In the genomic region with DNA sequence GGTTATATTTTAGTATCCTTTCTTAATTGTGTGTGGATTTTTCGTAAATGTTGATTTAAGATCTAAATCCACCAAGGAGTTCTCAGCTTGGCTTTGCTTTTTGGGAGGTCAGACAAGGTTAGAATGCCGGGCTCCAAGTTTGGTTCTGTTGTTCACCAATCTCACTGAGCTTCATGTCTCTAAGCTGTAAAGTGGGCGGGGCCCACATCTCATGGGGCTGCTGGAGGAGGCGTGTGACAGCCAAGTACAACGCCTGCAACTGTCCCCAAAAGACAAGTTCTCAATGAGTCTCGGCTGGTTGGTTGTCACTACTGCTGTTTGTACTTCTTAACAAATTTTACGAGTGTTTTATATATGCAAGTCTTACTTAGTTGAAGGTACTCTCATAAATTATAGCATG, we compare ENCODE assay signal across 21 mouse cellular contexts.
DNase-seq lines count a peak whose midpoint lies in the region; ATAC-seq and TF ChIP-seq lines count a peak whose summit lies in the region.
"Had no signal": no experiment of that assay in that cellular context is flagged by ENCODE, and none has a peak within 500 bp of the region (broad histone marks: within the 10 kb centered on the region; RNA-seq: fewer than 3 reads in every experiment).

No protein-coding gene starts in this region.

- 74% methylated on average over 7 of the region's 7 CpGs for WGBS in heart, embryonic 12.5 days
- whole genome bisulfite sequencing in kidney, postnatal 0 days: 49% methylated on average over 7 of the region's 7 CpGs

- ATAC-seq in heart, embryonic 12.5 days (ENCODE audit: insufficient number of reproducible peaks, low FRiP score): no peak
- no peak for ATAC-seq in kidney, postnatal 0 days (replicated peaks; ENCODE audit: low FRiP score, low read depth)
- ATAC-seq: forebrain, embryonic 14.5 days; hindbrain, embryonic 16.5 days; inflammation-experienced regulatory T-cells, adult 6 months; intestine, postnatal 0 days had no signal

- no peak overlapping the region for H3K9ac ChIP-seq in heart, embryonic 12.5 days
- no peak overlapping the region for H3K9ac ChIP-seq in kidney, postnatal 0 days (ENCODE audit: low read depth, low read length)
- H3K9ac ChIP-seq: embryonic facial prominence, embryonic 15.5 days; hindbrain, embryonic 12.5 days had no signal

- TF ChIP-seq CTCF in kidney, postnatal 0 days (IDR thresholded peaks at IDR 0.05; ENCODE audit: low read depth): no peak

- H3K36me3 ChIP-seq in heart, embryonic 12.5 days: no peaks in the 10 kb centered on the region
- no peaks in the 10 kb centered on the region for H3K36me3 ChIP-seq in kidney, postnatal 0 days (ENCODE audit: insufficient read depth, low read length)
- H3K36me3 ChIP-seq: embryonic facial prominence, embryonic 15.5 days; forebrain, embryonic 10.5 days; hindbrain, embryonic 12.5 days had no signal

- no peaks in the 10 kb centered on the region for H3K9me3 ChIP-seq in heart, embryonic 12.5 days (replicated peaks)
- H3K9me3 ChIP-seq in kidney, postnatal 0 days (replicated peaks; ENCODE audit: low read length): no peaks in the 10 kb centered on the region
- H3K9me3 ChIP-seq: embryonic facial prominence, embryonic 15.5 days; forebrain, embryonic 10.5 days; hindbrain, embryonic 12.5 days had no signal

- no peaks in the 10 kb centered on the region for H3K27me3 ChIP-seq in heart, embryonic 12.5 days (replicated peaks)
- H3K27me3 ChIP-seq in kidney, postnatal 0 days (ENCODE audit: insufficient read depth, low read length): no peaks in the 10 kb centered on the region
- H3K27me3 ChIP-seq: embryonic facial prominence, embryonic 15.5 days; hindbrain, embryonic 12.5 days had no signal

- H3K4me3 ChIP-seq in heart, embryonic 12.5 days: no peak overlapping the region
- H3K4me3 ChIP-seq in kidney, postnatal 0 days (replicated peaks; ENCODE audit: low read depth, low read length): no peak overlapping the region
- H3K4me3 ChIP-seq: embryonic facial prominence, embryonic 15.5 days; erythroblast, embryonic 14.5 days; forebrain, embryonic 10.5 days; hindbrain, embryonic 12.5 days had no signal

- DNase-seq in adrenal gland, postnatal 14 days: peak; percentile 10
- DNase-seq in adrenal gland, adult 8-10 months: no peak
- peak; percentile 8 to 16 for DNase-seq in heart, adult 18-20 months
- DNase-seq in kidney, postnatal 0 days (ENCODE audit: low spot score): peak; percentile 2
- DNase-seq in kidney, postnatal 36 days: no peak
- DNase-seq in MN1 (ENCODE audit: low spot score): peak; percentile 46
- DNase-seq in urinary bladder, adult 18-20 months (ENCODE audit: low spot score in 2 of 2): no peak
- DNase-seq: adrenal gland, postnatal 25 days; cerebellum, adult 2 months; cerebellum, postnatal 10 days; heart, postnatal 4 days; kidney, adult 9 months had no signal

- no peak overlapping the region for H3K27ac ChIP-seq in heart, embryonic 12.5 days (ENCODE audit: poor library complexity, severe bottlenecking)
- no peak overlapping the region for H3K27ac ChIP-seq in kidney, postnatal 0 days
- H3K27ac ChIP-seq: embryonic facial prominence, embryonic 15.5 days; forebrain, embryonic 10.5 days had no signal

- peaks cover 6% of the 10 kb centered on the region for H3K4me1 ChIP-seq in heart, embryonic 12.5 days (replicated peaks)
- H3K4me1 ChIP-seq in kidney, postnatal 0 days (replicated peaks; ENCODE audit: insufficient read depth, low read length): no peaks in the 10 kb centered on the region
- H3K4me1 ChIP-seq: embryonic facial prominence, embryonic 15.5 days had no signal

- H3K4me2 ChIP-seq in heart, embryonic 12.5 days: no peak overlapping the region
- H3K4me2 ChIP-seq in kidney, postnatal 0 days (ENCODE audit: low read length): no peak overlapping the region
- H3K4me2 ChIP-seq: embryonic facial prominence, embryonic 15.5 days; hindbrain, embryonic 12.5 days had no signal

Comparison
In these comparisons a context has a peak if more than half of its experiments do, and no peak if none do; other contexts are left out.
1. DNase-seq: peak in adrenal gland, postnatal 14 days (single experiment), heart, adult 18-20 months (2 of 2), kidney, postnatal 0 days (single experiment) and MN1 (single experiment); none in adrenal gland, adult 8-10 months (single experiment), kidney, postnatal 36 days (0 of 2) and urinary bladder, adult 18-20 months (0 of 2).